Mouse (Mus musculus): ENCODE data around the gene Sox5.

DNA sequence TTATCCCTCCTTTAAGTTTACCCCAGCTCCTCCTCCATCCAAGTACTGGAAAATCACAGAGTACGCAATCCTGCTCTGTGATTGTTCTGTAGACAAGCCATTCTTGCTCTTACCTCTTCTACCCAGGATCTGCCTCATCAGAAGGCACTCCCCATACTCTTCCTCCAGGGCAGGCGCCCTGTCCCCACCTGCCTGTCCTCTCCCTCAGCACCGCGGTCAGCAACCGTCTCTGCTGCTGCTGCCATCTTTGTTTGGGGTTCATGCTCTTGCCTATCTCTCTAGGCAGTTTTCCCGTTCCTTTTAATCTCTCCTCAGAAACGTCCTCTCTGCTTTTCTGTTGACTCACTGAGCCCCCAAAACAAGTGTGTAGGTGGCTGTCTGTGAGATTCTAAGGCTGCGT, 236.2 kb downstream of the Sox5 start:
- TF ChIP-seq CTCF (IDR thresholded peaks at IDR 0.05; ENCODE audit: extremely low read depth, insufficient read depth, insufficient read length, insufficient replicate concordance) (no peak), POLR2A (IDR thresholded peaks at IDR 0.05; ENCODE audit: low read depth, low read length) (no peak)

All from spleen, adult 2 months (tissue).